Mouse (Mus musculus) stomach, postnatal 0 days (tissue): ENCODE results near the gene Cacnb1.

Experiments used
- CTCF ChIP-seq: IDR thresholded peaks from 2 replicates; pipeline ENCODE4 v1.5.1; 2016; ENCODE audit warnings: antibody characterized with exemption, low read depth, mild to moderate bottlenecking, moderate library complexity
- EP300 ChIP-seq: optimal IDR thresholded peaks from 2 replicates; pipeline ENCODE3; 2016; ENCODE audit warnings: antibody characterized with exemption

- TF ChIP-seq CTCF (no peak), EP300 (no peak)
These were observed 27.1 kb upstream of the Cacnb1 start for GRCm38 (mm10) chr11:98049672-98050519.
